Mouse (Mus musculus): Measurements from ENCODE around the gene Ndufa7.

DNA sequence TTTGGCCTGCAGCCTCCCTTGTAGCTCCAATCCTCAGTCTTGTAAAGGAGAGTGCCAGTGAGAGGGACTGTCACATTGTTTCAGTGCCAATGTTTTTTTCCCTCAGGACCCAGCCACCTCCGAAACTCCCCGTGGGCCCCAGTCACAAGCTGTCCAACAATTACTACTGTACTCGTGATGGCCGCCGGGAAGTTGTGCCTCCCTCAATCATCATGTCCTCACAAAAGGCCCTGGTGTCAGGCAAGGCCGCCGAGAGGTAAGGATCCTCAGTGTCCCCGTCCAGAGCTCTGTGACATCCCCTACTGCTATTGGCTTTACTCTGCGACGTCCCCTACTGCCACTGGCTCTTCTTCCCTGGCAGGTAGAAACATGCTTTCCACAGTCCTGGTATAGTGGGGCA is 5.2 kb downstream of the Ndufa7 start:
- no peak for TF ChIP-seq CTCF (IDR thresholded peaks at IDR 0.05; ENCODE audit: low read depth)
- TF ChIP-seq EP300 (IDR thresholded peaks at IDR 0.05; ENCODE audit: low read depth): no peak

All from heart, postnatal 0 days (tissue).